Mouse (Mus musculus) bone marrow macrophage, adult 2 months (primary cell): ENCODE results near the gene Mnd1. TPM values are rescaled to one million over a fixed set of nuclear protein-coding genes. Genes with fewer than 3 reads are reported as not detected.
A peak's percentile ranks its signal among the peaks of the same experiment; 100 is the strongest.

Experiments used
- H3K27ac ChIP-seq: 2 replicates; pipeline ENCODE4 v1.5.1; 2012; ENCODE audit warnings: low read depth, low read length; ENCODE audit not compliant: insufficient read depth
- H3K4me1 ChIP-seq: 2 replicates; pipeline ENCODE4 v1.6.1; 2012; ENCODE audit warnings: low read length; ENCODE audit not compliant: control insufficient read depth, insufficient read depth
- H3K4me3 ChIP-seq: 2 replicates; pipeline ENCODE4 v1.5.1; 2012; ENCODE audit warnings: mild to moderate bottlenecking, low read length, moderate library complexity; ENCODE audit not compliant: insufficient read depth
- CTCF ChIP-seq: IDR thresholded peaks from 2 replicates; pipeline ENCODE4 v1.5.1; 2012; ENCODE audit warnings: low read depth, mild to moderate bottlenecking, low read length, moderate library complexity
- POLR2A ChIP-seq: IDR thresholded peaks from 2 replicates; pipeline ENCODE4 v1.6.1; 2012; ENCODE audit warnings: mild to moderate bottlenecking, low read depth, low read length, borderline replicate concordance
- polyA plus RNA-seq: library from polyadenylated mRNA; stranded (reverse); fragments of >200 nt; gene quantifications from 2 replicates; pipeline ENCODE4 v1.2.4, GENCODE M21; 2012; ENCODE audit not compliant: missing spikeins, insufficient read depth, insufficient read length

Mnd1 gene
- polyA plus RNA-seq, 1 experiment = 2.6 TPM

DNA sequence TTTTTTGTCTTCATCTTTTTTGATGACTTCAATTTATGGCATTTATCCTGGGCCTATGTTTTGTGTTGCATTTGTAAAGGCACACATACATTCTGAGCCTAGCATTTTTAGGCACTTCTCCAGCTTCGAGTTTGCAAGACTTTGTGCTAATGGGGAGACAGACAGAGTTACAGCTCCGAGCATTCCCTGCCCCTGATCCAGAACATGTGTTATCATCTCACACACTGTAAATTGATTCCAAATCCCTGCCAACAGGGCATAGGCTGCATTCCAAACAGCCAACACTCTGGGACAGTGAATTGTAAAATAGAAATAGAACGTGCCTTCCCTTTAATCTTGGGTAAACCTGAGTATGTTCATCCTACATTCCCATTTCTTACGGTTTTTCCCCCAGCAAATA lies 95.9 kb downstream of the Mnd1 start:
- TF ChIP-seq CTCF (no peak), POLR2A (no peak)
- H3K27ac ChIP-seq = no peak overlapping the region
- peaks cover 15% of the 10 kb centered on the region for H3K4me1 ChIP-seq
- no peak overlapping the region for H3K4me3 ChIP-seq

DNA sequence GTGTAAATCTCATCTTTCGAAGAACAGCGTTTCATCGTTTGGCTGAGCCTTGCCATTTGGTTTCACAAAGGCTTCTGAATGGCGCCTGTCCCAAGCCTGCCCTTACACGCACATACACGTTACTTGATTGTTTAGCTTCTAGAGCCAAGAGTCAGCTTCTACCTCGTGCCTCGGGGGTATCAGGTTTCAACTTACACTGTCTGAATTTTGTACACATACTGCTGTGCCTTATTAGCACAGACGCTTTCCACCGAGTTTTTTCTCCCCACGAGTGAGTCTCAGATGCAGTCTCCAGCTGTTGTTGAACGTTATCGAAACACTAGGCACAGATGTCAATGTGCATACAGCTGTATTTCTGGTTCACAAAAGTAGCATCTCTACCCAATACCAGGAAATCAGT lies 96.3 kb downstream of the Mnd1 start:
- Histone ChIP-seq H3K4me3 (no peak overlapping the region), H3K4me1 (peaks cover 13% of the 10 kb centered on the region), H3K27ac (no peak overlapping the region)
- no peak for TF ChIP-seq POLR2A
- TF ChIP-seq CTCF = no peak

- H3K4me1 ChIP-seq = peaks cover 5% of the 10 kb centered on the region
- TF ChIP-seq POLR2A (no peak), CTCF (no peak)
- no peak overlapping the region for H3K27ac ChIP-seq
Observed at GRCm38 (mm10) chr3:84048729-84049175, 106.8 kb downstream of the Mnd1 start.

GRCm38 (mm10) chr3:84046206-84046605 lies 109.4 kb downstream of the Mnd1 start:
- Histone ChIP-seq H3K4me1 (peaks cover 5% of the 10 kb centered on the region), H3K27ac (no peak overlapping the region), H3K4me3 (no peak overlapping the region)
- no peak for TF ChIP-seq POLR2A
- TF ChIP-seq CTCF = no peak

More at GRCm38 (mm10) chr3:84048729-84049175, 106.8 kb downstream of the Mnd1 start:
- no peak overlapping the region for H3K4me3 ChIP-seq

GRCm38 (mm10) chr3:84041739-84042138 lies 113.8 kb downstream of the Mnd1 start:
- Histone ChIP-seq H3K4me1 (peaks cover 10% of the 10 kb centered on the region), H3K27ac (no peak overlapping the region), H3K4me3 (no peak overlapping the region)
- TF ChIP-seq CTCF = no peak
- no peak for TF ChIP-seq POLR2A

DNA sequence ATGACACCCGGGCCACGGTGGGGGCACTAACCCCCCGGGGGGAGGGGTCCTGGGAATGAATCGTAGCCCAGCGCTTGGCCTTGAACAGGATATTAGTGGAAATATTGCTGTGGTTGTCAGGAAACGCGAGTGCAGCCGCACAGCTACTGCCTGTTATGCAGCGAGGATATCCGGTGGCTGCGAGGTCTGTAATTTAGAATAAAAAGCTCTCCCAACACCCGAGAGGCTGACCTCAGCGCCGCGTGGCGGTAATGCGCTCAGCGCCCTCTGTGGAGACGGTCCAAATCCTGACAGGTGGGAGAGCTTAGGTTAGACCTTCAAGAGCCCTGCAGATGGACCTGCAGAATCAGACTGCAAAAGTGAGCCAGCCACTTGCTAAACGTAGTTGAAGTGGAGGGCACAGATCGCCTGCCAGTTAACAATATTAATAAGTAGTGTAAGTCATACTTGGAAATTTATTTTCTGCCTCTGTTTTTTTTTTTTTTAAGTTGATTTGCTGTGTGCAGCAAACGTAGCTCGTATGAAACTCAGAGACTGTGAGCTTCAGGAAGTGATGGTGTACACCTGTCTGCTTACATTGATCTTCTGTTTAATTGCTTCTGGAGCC lies 115.0 kb downstream of the Mnd1 start:
- Histone ChIP-seq H3K4me1 (peaks cover 15% of the 10 kb centered on the region), H3K27ac (peak overlapping the region; percentile 34; the same call in 1 of the 2 replicates), H3K4me3 (peak overlapping the region; percentile 58)
- no peak for TF ChIP-seq POLR2A
- TF ChIP-seq CTCF = no peak; the same call in 1 of the 2 replicates

DNA sequence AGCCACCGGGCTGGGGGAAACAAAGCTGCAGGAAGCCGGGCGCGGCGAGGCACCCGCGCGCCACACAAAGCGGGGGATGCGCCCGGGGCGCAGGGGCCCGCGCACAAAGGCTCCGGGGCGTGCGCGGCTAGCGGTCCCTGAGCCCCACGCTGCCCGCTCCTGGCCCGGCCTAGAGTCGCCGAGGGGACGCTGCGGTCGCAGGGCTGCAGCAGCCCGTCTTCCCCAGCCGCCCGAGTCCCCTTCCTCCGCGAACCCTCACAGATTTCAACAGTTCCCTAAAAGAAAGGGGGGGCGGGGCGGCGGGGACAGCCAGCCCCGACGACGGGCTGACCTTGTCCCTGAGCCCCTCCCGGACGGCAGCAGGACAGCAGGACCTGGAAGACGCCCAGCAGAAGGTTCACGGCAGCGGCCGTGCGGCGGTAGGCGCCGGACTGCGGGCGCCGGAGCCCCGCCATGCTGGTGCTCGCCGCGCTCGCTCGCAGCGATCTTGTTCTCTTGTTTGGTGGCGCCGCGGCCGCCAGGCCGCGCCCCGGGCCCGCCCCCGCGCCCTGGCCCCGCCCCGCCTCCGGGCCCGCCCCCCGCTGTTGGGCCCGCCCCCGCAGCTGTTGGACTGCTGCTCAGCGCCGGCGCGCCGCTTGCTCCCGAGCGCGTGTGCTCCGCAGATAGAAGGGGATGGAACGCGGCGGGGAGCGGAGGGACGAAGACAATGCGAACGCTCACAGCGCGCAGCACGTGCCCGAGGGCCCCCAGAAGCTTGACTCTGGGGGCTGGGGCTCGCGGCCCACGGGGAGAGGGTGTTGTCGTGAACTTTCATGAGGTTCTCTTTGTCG lies 115.7 kb downstream of the Mnd1 start, which contains the start of gene Tmem131l:
Gene Tmem131l (minus strand): TSS at position 530 of the 830 bp plus-strand sequence.
- TF ChIP-seq POLR2A (peak; percentile 48; the same call in 1 of the 2 replicates), CTCF (no peak)
- H3K4me1 ChIP-seq = peaks cover 15% of the 10 kb centered on the region
- peak within 1 kb of the TSS; percentile 81 for H3K4me3 ChIP-seq
- H3K27ac ChIP-seq = peak within 1 kb of the TSS; percentile 81

DNA sequence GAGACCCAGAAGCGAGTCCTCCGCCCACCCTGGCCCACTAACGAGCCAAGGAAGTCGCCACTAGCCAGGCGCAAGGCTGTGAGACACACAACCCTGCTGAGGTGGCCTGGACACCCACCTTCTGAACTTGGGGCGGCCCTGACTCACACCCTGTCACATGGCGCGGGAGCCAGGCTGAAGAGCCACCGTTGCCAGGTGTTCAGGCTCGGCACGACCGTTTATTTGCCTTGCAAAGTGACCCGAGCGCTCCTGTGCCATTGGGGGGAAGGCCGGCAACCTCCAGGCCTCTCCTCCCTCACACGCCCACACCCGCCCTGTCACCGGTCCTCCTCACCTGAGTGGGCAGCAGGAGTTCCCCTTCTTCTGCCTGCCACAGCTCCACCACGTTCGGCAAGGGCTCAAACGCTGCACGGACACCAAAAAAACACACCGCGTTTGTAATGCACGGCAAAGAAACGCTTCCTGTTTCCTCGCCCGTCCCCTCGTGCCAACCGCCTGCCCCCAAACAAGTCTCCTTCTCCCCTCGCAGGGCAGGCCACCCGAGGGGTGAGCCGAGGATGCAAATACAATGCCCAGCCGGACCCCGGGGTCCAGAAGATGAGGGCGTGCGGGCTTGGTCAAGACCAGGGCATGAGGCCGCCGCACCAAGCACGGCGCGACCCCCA lies 116.5 kb downstream of the Mnd1 start:
- peaks cover 15% of the 10 kb centered on the region for H3K4me1 ChIP-seq
- H3K27ac ChIP-seq = peak overlapping the region; percentile 81
- H3K4me3 ChIP-seq = peak overlapping the region; percentile 81
- TF ChIP-seq POLR2A (no peak), CTCF (no peak)

DNA sequence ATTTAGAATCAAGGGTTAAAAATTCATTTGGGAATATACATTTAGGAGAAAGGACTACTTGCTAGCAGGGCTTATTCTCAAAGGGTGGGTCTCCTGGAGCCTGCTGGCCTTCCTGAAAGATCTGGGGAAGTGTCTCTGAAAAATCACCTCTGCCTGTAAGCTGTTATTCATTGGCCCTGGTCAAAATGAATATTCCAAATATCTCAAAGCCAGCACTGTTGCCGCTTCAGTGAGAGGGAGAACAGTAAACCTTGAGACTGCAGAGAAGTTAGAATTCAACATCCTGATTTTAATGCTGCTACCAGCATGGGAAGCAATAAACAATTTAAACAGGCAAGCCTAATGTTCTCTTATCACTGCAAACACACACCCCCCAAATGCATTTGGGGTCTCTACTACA lies 117.5 kb downstream of the Mnd1 start:
- H3K4me1 ChIP-seq = peaks cover 15% of the 10 kb centered on the region
- TF ChIP-seq CTCF = no peak
- no peak for TF ChIP-seq POLR2A
- H3K4me3 ChIP-seq = no peak overlapping the region
- H3K27ac ChIP-seq = no peak overlapping the region

Other genes with a start within 250 kb of the Mnd1 start
- gene Tmem131l, start 115.6 kb downstream of the Mnd1 start, polyA plus RNA-seq = 49.9 and 57.5 TPM in 2 replicates
- gene Gm6525, start 18.3 kb upstream of the Mnd1 start, polyA plus RNA-seq = 0.87 TPM in 1 of 2 replicates, not detected in the other
- gene Trim2, start 151.1 kb upstream of the Mnd1 start, polyA plus RNA-seq = 2.0 and 2.1 TPM in 2 replicates